Mouse (Mus musculus) kidney, embryonic 16.5 days (tissue): ENCODE results near the gene Cenpn. TPM values are rescaled to one million over a fixed set of nuclear protein-coding genes. Genes with fewer than 3 reads are reported as not detected.

ENCODE experiments used
- ATAC-seq: fragments of 200-750 bp; cut with Nextera tagmentation; 2 replicates; pipeline ENCODE4 v1.8.0; 2017; ENCODE audit warnings: moderate TSS enrichment; ENCODE audit not compliant: low FRiP score, low TSS enrichment
- H3K27ac ChIP-seq: fragments of 300-500 bp; sonication (generic); 2 replicates; pipeline ENCODE4 v1.5.1; 2014; ENCODE audit warnings: low read length
- H3K27me3 ChIP-seq: fragments of 300-500 bp; sonication (generic); 2 replicates; pipeline ENCODE4 v1.6.1; 2014; ENCODE audit warnings: low read length, control low read depth, mixed read lengths; ENCODE audit not compliant: insufficient read depth
- H3K36me3 ChIP-seq: fragments of 300-500 bp; sonication (generic); 2 replicates; pipeline ENCODE4 v1.6.1; 2014; ENCODE audit warnings: low read length, control low read depth, mixed read lengths; ENCODE audit not compliant: insufficient read depth
- H3K4me1 ChIP-seq: fragments of 300-500 bp; sonication (generic); 2 replicates; pipeline ENCODE4 v1.6.1; 2014; ENCODE audit warnings: low read length, control low read depth, mixed read lengths; ENCODE audit not compliant: insufficient read depth
- H3K4me2 ChIP-seq: fragments of 300-500 bp; sonication (generic); replicated peaks from 2 replicates; pipeline ENCODE4 v1.6.1; 2014; ENCODE audit warnings: low read depth, low read length
- H3K4me3 ChIP-seq: fragments of 300-500 bp; sonication (generic); 2 replicates; pipeline ENCODE4 v1.5.1; 2014; ENCODE audit warnings: mild to moderate bottlenecking, low read length
- H3K9ac ChIP-seq: fragments of 300-500 bp; sonication (generic); replicated peaks from 2 replicates; pipeline ENCODE4 v1.6.1; 2014; ENCODE audit warnings: low read length
- H3K9me3 ChIP-seq: fragments of 300-500 bp; sonication (generic); 2 replicates; pipeline ENCODE4 v1.6.1; 2016; ENCODE audit warnings: low read length, control low read depth
- WGBS: fragments of 180-500 bp; shearing (Covaris S2); extraction: QIAGEN DNeasy Blood & Tissue Kit; methylation state at CpG from one replicate; pipeline ENCODE4 v1.1.7; 2014; 5-methylcytosine and 5-hydroxymethylcytosine counted together
- polyA plus RNA-seq: library from polyadenylated mRNA; unstranded; fragments of >200 nt; fragmentation: Nextera tagmentation; extraction: Ambion mirVana; gene quantifications from 2 replicates; pipeline ENCODE4 v1.2.1, GENCODE M21; 2015

Gene Cenpn
- polyA plus RNA-seq, 1 experiment from 2014 or later = 45.5 TPM

DNA sequence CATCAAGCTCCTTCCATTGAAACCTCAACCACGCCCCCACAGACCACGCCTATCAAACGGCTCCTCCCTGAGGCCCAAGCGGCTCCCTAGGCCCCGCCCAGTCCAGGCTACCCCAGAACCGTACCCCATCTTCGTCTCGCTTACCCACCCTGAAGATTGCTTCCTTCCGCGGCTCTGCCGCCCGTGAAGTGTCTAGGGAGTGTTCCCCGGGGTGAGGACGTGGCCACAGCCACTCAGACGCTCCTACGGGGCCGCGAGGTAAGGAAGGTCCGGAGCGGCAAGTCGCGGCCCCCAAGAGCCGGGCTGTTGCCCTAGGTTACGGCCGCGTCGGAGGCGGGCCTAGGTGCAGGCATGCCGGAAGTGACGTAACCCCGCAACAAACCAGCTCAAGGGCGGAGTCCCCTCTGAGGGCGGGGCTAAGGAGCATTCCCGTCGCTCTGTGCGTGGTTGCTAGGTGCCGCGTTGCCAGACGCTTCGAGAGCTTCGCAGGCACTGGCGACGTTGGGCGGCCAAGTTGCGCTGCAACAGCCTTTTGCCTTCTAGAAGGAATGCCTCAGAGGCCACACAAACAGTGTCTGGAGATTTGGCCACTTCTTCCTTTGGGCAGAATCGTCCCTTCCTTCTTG lies 57.2 kb downstream of the Cenpn start, which contains the start of gene 1700030J22Rik:
1700030J22Rik (minus strand) TSS at position 329 of the 626 bp plus-strand sequence.
- H3K4me2 ChIP-seq = peak within 1 kb of the TSS; percentile 76
- H3K27ac ChIP-seq = peak within 1 kb of the TSS; percentile 20; the same call in 1 of the 2 replicates
- H3K27me3 ChIP-seq = no peaks in the 10 kb centered on the region
- H3K4me3 ChIP-seq = peak within 1 kb of the TSS; percentile 85
- peak; percentile 97 for ATAC-seq
- H3K9me3 ChIP-seq = no peaks in the 10 kb centered on the region
- WGBS = under 1% methylated on average over 46 of the region's 46 CpGs
- peaks cover 18% of the 10 kb centered on the region for H3K4me1 ChIP-seq
- peaks cover 14% of the 10 kb centered on the region; the same call in 1 of the 2 replicates for H3K36me3 ChIP-seq
- H3K9ac ChIP-seq = peak within 1 kb of the TSS; percentile 58

- H3K36me3 ChIP-seq = peaks cover 19% of the 10 kb centered on the region; the same call in 1 of the 2 replicates
- H3K9ac ChIP-seq = no peak overlapping the region
- no peak for ATAC-seq
- H3K27me3 ChIP-seq = no peaks in the 10 kb centered on the region
- no peak overlapping the region for H3K4me3 ChIP-seq
- H3K4me2 ChIP-seq = 0 out of 2 replicates have a peak overlapping the region, but pooled peaks have one; percentile 16
- 14% methylated on average over 4 of the region's 4 CpGs for WGBS
- no peaks in the 10 kb centered on the region for H3K9me3 ChIP-seq
- peaks cover 18% of the 10 kb centered on the region for H3K4me1 ChIP-seq
- H3K27ac ChIP-seq = 0 out of 2 replicates have a peak overlapping the region, but pooled peaks have one; percentile 30
These were observed 58.6 kb downstream of the Cenpn start for GRCm38 (mm10) chr8:116980117-116980516.

GRCm38 (mm10) chr8:116989842-116990241 lies 68.3 kb downstream of the Cenpn start:
- H3K4me2 ChIP-seq = no peak overlapping the region
- no peak for ATAC-seq
- H3K9me3 ChIP-seq = no peaks in the 10 kb centered on the region
- peaks cover 9% of the 10 kb centered on the region; the same call in 1 of the 2 replicates for H3K4me1 ChIP-seq
- H3K36me3 ChIP-seq = peaks cover 19% of the 10 kb centered on the region; the same call in 1 of the 2 replicates
- no peak overlapping the region for H3K27ac ChIP-seq
- WGBS = 98% methylated on average over 3 of the region's 3 CpGs
- H3K9ac ChIP-seq = no peak overlapping the region
- H3K4me3 ChIP-seq = no peak overlapping the region
- no peaks in the 10 kb centered on the region for H3K27me3 ChIP-seq

Other genes with a start within 250 kb of the Cenpn start
- gene Cdyl2, start 188.7 kb upstream of the Cenpn start, polyA plus RNA-seq = 9.6 and 9.9 TPM in 2 replicates
- gene Cmc2, start 275 bp upstream of the Cenpn start, polyA plus RNA-seq = 79.4 and 89.3 TPM in 2 replicates
- gene Atmin, start 21.7 kb downstream of the Cenpn start, polyA plus RNA-seq = 12.0 and 12.9 TPM in 2 replicates
- gene 1700030J22Rik, start 57.2 kb downstream of the Cenpn start, polyA plus RNA-seq = 2.6 and 2.7 TPM in 2 replicates
- 191 and 203 TPM in 2 replicates for gene Gcsh, start 71.8 kb downstream of the Cenpn start, polyA plus RNA-seq
- 0.04 and 0.14 TPM in 2 replicates for gene Pkd1l2, start 160.7 kb downstream of the Cenpn start, polyA plus RNA-seq
- gene Bco1, start 174.1 kb downstream of the Cenpn start, polyA plus RNA-seq = 0.45 and 0.62 TPM in 2 replicates
- gene Gan, start 236.4 kb downstream of the Cenpn start, polyA plus RNA-seq = 1.6 and 1.8 TPM in 2 replicates